Mouse (Mus musculus): ENCODE data around the gene Tenm4. TPM values are rescaled to one million over a fixed set of nuclear protein-coding genes. Genes with fewer than 3 reads are reported as not detected.

The Tenm4 gene
- total and polyA plus RNA-seq, 3 experiments: 0.03 to 0.26 (median 0.04) TPM

DNA sequence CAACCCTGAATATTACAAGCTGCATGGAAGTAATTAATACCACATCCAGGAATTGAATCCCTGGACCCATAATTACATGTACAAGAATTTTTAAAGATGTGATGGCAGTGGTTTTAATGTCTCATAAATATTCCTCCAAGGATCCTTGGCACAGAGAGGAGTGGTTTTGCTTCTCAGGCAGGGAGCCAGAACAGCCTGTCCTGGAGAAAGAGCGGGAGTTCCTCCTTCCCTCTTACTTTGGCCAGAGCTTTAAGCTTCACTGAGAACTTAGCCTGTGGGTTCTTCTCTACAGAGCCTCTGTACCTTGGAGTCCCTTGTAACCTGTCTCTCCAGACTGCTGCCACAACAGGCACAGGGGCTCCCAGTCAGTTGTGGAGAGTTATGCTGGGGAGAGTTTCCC lies 94.9 kb downstream of the Tenm4 start:
- DNase-seq (ENCODE audit: extremely low read depth): no peak
- no peaks in the 10 kb centered on the region for H3K4me1 ChIP-seq (ENCODE audit: control insufficient read depth in 1 of 2, insufficient read depth in 2 of 2)
- no peak overlapping the region for H3K9ac ChIP-seq (ENCODE audit: insufficient read depth, low read depth)
- H3K4me2 ChIP-seq (ENCODE audit: insufficient read depth, low read depth, poor library complexity, severe bottlenecking): no peak overlapping the region
- H3K79me2 ChIP-seq (replicated peaks; ENCODE audit: control insufficient read depth, extremely low read depth, insufficient read depth, poor library complexity, severe bottlenecking): no peaks in the 10 kb centered on the region
- in situ Hi-C loops (cut with MboI; ENCODE audit: low pct_ligation_motif_present, low pct_unique_long_range_greater_than_20kb, low sequenced_read_pairs) (no loop called here), dilution Hi-C loops (cut with MboI; ENCODE audit: extremely low pct_ligation_motif_present, extremely low pct_unique_long_range_greater_than_20kb, low sequenced_read_pairs) (no loop called here)
- H3K4me3 ChIP-seq (replicated peaks in 1 of 3; ENCODE audit: low read depth in 2 of 3, low read length in 2 of 3, poor library complexity in 1 of 3): no peak overlapping the region
- H3K9me3 ChIP-seq (replicated peaks; ENCODE audit: low read length): no peaks in the 10 kb centered on the region
- no peak for TF ChIP-seq MYC (IDR thresholded peaks at IDR 0.05; ENCODE audit: low read depth, low read length)
- TF ChIP-seq ZC3H11A (IDR thresholded peaks at IDR 0.05; ENCODE audit: low read depth, low read length): no peak
- no peak for TF ChIP-seq GABPA (IDR thresholded peaks at IDR 0.05; ENCODE audit: insufficient replicate concordance, low read depth, low read length)
- TF ChIP-seq UBTF (IDR thresholded peaks at IDR 0.05; ENCODE audit: low read depth, low read length): no peak
- TF ChIP-seq USF1 (IDR thresholded peaks at IDR 0.05; ENCODE audit: low read depth, low read length): no peak
- TF ChIP-seq NELFE (IDR thresholded peaks at IDR 0.05; ENCODE audit: low read depth, low read length): no peak
- TF ChIP-seq MAFK (IDR thresholded peaks at IDR 0.05; ENCODE audit: insufficient replicate concordance, low read length): no peak
- no peak for TF ChIP-seq NRF1 (IDR thresholded peaks at IDR 0.05; ENCODE audit: low read depth, low read length)
- TF ChIP-seq ZNF384 (IDR thresholded peaks at IDR 0.05; ENCODE audit: low read depth, low read length): no peak
- TF ChIP-seq HCFC1 (IDR thresholded peaks at IDR 0.05; ENCODE audit: low read depth, low read length): no peak
- no peak for TF ChIP-seq JUND (conservative IDR thresholded peaks at IDR 0.05; ENCODE audit: low read depth, low read length)
- TF ChIP-seq RCOR1 (conservative IDR thresholded peaks at IDR 0.05; ENCODE audit: low read depth, low read length): no peak
- no peak for TF ChIP-seq CTCF (conservative IDR thresholded peaks at IDR 0.05 in 1 of 2, IDR thresholded peaks at IDR 0.05 in 1 of 2; ENCODE audit: low read depth in 2 of 2, low read length in 2 of 2)
- no peak for TF ChIP-seq JUN (IDR thresholded peaks at IDR 0.05; ENCODE audit: insufficient read depth, low read depth, low read length)
- no peak for TF ChIP-seq E2F4 (IDR thresholded peaks at IDR 0.05; ENCODE audit: insufficient replicate concordance, low read depth, low read length)
- no peak for TF ChIP-seq IRF4 (IDR thresholded peaks at IDR 0.05; ENCODE audit: low read depth, low read length)
- no peak for TF ChIP-seq MAZ (IDR thresholded peaks at IDR 0.05; ENCODE audit: low read depth, low read length)
- TF ChIP-seq MXI1 (IDR thresholded peaks at IDR 0.05; ENCODE audit: low read depth, low read length): no peak
- no peak for TF ChIP-seq ZMIZ1 (IDR thresholded peaks at IDR 0.05; ENCODE audit: low read depth, low read length)
- TF ChIP-seq TCF12 (IDR thresholded peaks at IDR 0.05; ENCODE audit: low read depth, low read length): no peak
- no peak overlapping the region for H3K27ac ChIP-seq (ENCODE audit: insufficient read depth, low read depth)
- no peaks in the 10 kb centered on the region for H3K36me3 ChIP-seq (replicated peaks in 1 of 2; ENCODE audit: control insufficient read depth in 1 of 2, insufficient read depth in 1 of 2, low read length in 1 of 2)
- H3K27me3 ChIP-seq (replicated peaks): no peaks in the 10 kb centered on the region

DNA sequence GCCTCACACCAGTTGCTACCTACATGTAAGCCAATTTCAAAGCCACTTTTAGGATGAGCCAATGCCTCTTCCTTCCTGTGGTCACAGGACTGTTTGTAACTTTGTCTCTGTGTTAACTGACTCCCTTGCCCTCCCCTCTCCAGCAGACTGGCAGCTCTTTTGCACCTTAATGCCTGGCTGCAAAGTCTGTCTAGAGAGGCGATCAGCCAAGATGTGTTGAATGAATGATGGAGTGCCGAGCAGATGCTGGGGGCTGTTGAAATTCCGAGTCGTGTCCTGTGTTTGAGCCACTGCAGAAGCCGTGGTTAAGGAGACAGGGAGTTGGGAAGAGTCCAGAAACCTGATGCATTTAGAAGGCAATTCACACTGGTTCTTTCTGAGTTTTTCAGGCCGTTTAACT lies 96.2 kb downstream of the Tenm4 start:
- Histone ChIP-seq H3K27me3 (replicated peaks) (no peaks in the 10 kb centered on the region), H3K9me3 (replicated peaks; ENCODE audit: low read length) (no peaks in the 10 kb centered on the region), H3K9ac (ENCODE audit: insufficient read depth, low read depth) (no peak overlapping the region), H3K79me2 (replicated peaks; ENCODE audit: control insufficient read depth, extremely low read depth, insufficient read depth, poor library complexity, severe bottlenecking) (no peaks in the 10 kb centered on the region), H3K4me2 (ENCODE audit: insufficient read depth, low read depth, poor library complexity, severe bottlenecking) (no peak overlapping the region), H3K4me3 (replicated peaks in 1 of 3; ENCODE audit: low read depth in 2 of 3, low read length in 2 of 3, poor library complexity in 1 of 3) (no peak overlapping the region), H3K36me3 (replicated peaks in 1 of 2; ENCODE audit: control insufficient read depth in 1 of 2, insufficient read depth in 1 of 2, low read length in 1 of 2) (no peaks in the 10 kb centered on the region), H3K27ac (ENCODE audit: insufficient read depth, low read depth) (no peak overlapping the region), H3K4me1 (ENCODE audit: control insufficient read depth in 1 of 2, insufficient read depth in 2 of 2) (no peaks in the 10 kb centered on the region)
- no peak for TF ChIP-seq EP300 (IDR thresholded peaks at IDR 0.05; ENCODE audit: low read length)
- no peak for TF ChIP-seq MAX (IDR thresholded peaks at IDR 0.05; ENCODE audit: low read length)
- no peak for TF ChIP-seq ZNF384 (IDR thresholded peaks at IDR 0.05; ENCODE audit: low read depth, low read length)
- TF ChIP-seq MAFK (IDR thresholded peaks at IDR 0.05; ENCODE audit: insufficient replicate concordance, low read length): no peak
- TF ChIP-seq GABPA (IDR thresholded peaks at IDR 0.05; ENCODE audit: insufficient replicate concordance, low read depth, low read length): no peak
- TF ChIP-seq MYC (IDR thresholded peaks at IDR 0.05; ENCODE audit: low read depth, low read length): no peak
- no peak for TF ChIP-seq HCFC1 (IDR thresholded peaks at IDR 0.05; ENCODE audit: low read depth, low read length)
- no peak for TF ChIP-seq ZC3H11A (IDR thresholded peaks at IDR 0.05; ENCODE audit: low read depth, low read length)
- no peak for TF ChIP-seq E2F4 (IDR thresholded peaks at IDR 0.05; ENCODE audit: insufficient replicate concordance, low read depth, low read length)
- TF ChIP-seq USF2 (conservative IDR thresholded peaks at IDR 0.05; ENCODE audit: low read depth, low read length): no peak
- no peak for TF ChIP-seq RCOR1 (conservative IDR thresholded peaks at IDR 0.05; ENCODE audit: low read depth, low read length)
- no peak for TF ChIP-seq JUND (conservative IDR thresholded peaks at IDR 0.05; ENCODE audit: low read depth, low read length)
- dilution Hi-C loops (cut with MboI; ENCODE audit: extremely low pct_ligation_motif_present, extremely low pct_unique_long_range_greater_than_20kb, low sequenced_read_pairs): no loop called here
- DNase-seq (ENCODE audit: extremely low read depth): no peak
- in situ Hi-C loops (cut with MboI; ENCODE audit: low pct_ligation_motif_present, low pct_unique_long_range_greater_than_20kb, low sequenced_read_pairs): no loop called here

All from CH12.LX (cell line).